Mouse (Mus musculus) neural tube, embryonic 11.5 days (tissue): Measurements from ENCODE around the gene Ficd. TPM values are rescaled to one million over a fixed set of nuclear protein-coding genes. Genes with fewer than 3 reads are reported as not detected.

Experiments used
- ATAC-seq: fragments of 200-750 bp; cut with Nextera tagmentation; 2 replicates; pipeline ENCODE4 v1.8.0; 2017; ENCODE audit warnings: moderate number of reproducible peaks, mild to moderate bottlenecking, moderate TSS enrichment, moderate library complexity; ENCODE audit not compliant: insufficient read depth, low FRiP score, low TSS enrichment
- DNase-seq: peaks from one replicate; pipeline ENCODE4 v3.0.0-alpha.2; 2015; ENCODE audit warnings: low spot score
- H3K27ac ChIP-seq: fragments of 300-500 bp; sonication (generic); 2 replicates; pipeline ENCODE4 v1.5.1; 2014; ENCODE audit warnings: low read depth, mild to moderate bottlenecking, low read length
- H3K27me3 ChIP-seq: fragments of 300-500 bp; sonication (generic); 2 replicates; pipeline ENCODE4 v1.6.1; 2014; ENCODE audit warnings: mild to moderate bottlenecking, low read length, mixed read lengths; ENCODE audit not compliant: control insufficient read depth, insufficient read depth
- H3K36me3 ChIP-seq: fragments of 300-500 bp; sonication (generic); 2 replicates; pipeline ENCODE4 v1.6.1; 2014; ENCODE audit warnings: mild to moderate bottlenecking, low read length, moderate library complexity, mixed read lengths; ENCODE audit not compliant: control insufficient read depth, insufficient read depth
- H3K4me1 ChIP-seq: fragments of 300-500 bp; sonication (generic); 2 replicates; pipeline ENCODE4 v1.6.1; 2014; ENCODE audit warnings: low read length, mixed read lengths; ENCODE audit not compliant: control insufficient read depth, insufficient read depth
- H3K4me2 ChIP-seq: fragments of 300-500 bp; sonication (generic); 2 replicates; pipeline ENCODE4 v1.6.1; 2014; ENCODE audit warnings: low read depth, mild to moderate bottlenecking, moderate library complexity
- H3K4me3 ChIP-seq: fragments of 300-500 bp; sonication (generic); 2 replicates; pipeline ENCODE4 v1.5.1; 2014; ENCODE audit warnings: low read depth, low read length
- H3K9ac ChIP-seq: fragments of 300-500 bp; sonication (generic); 2 replicates; pipeline ENCODE4 v1.6.1; 2014; ENCODE audit warnings: mild to moderate bottlenecking, low read length
- H3K9me3 ChIP-seq: fragments of 300-500 bp; sonication (generic); 2 replicates; pipeline ENCODE4 v1.6.1; 2016; ENCODE audit warnings: low read length; ENCODE audit not compliant: control insufficient read depth
- WGBS: fragments of 180-500 bp; shearing (Covaris S2); extraction: QIAGEN DNeasy Blood & Tissue Kit; methylation state at CpG from one replicate; pipeline ENCODE4 v1.1.7; 2014; 5-methylcytosine and 5-hydroxymethylcytosine counted together
- polyA plus RNA-seq: library from polyadenylated mRNA; unstranded; fragments of >200 nt; fragmentation: Nextera tagmentation; extraction: Ambion mirVana; gene quantifications from 2 replicates; pipeline ENCODE4 v1.2.1, GENCODE M21; 2014

The Ficd gene
- polyA plus RNA-seq, 1 experiment from 2014 or later, result 4.7 TPM

GRCm38 (mm10) chr5:113726618-113727017 is 9.0 kb upstream of the Ficd start:
- no peaks in the 10 kb centered on the region for H3K36me3 ChIP-seq
- ATAC-seq, result no peak
- 88% methylated on average over 6 of the region's 6 CpGs for WGBS

DNA sequence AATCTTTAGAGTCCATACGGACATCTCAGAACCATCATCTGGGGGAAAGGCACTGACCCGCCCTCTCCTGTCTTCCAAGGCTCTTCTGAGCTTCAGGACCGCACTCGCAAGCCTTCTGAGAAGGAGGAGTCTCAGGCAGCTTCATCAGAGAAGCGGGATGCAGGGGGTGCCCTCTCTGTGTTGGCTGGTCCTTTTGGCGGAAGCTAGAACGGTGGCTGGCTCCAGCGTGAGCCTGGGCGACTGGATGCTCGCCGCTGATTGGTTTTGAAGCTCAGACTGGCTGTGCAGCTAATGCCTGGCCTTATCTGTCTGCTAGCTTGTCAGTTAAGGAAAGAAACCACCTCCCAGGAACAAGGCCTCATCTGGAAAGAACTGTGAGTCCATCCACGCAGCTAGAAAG is 8.4 kb upstream of the Ficd start:
- Histone ChIP-seq H3K36me3 (no peaks in the 10 kb centered on the region), H3K9ac (no peak overlapping the region), H3K27ac (no peak overlapping the region), H3K4me2 (no peak overlapping the region), H3K9me3 (no peaks in the 10 kb centered on the region), H3K27me3 (no peaks in the 10 kb centered on the region), H3K4me1 (peaks cover 4% of the 10 kb centered on the region; the same call in 1 of the 2 replicates), H3K4me3 (no peak overlapping the region)
- ATAC-seq (no peak), DNase-seq (no peak)
- WGBS, result 75% methylated on average over 12 of the region's 12 CpGs

More at GRCm38 (mm10) chr5:113726618-113727017, 9.0 kb upstream of the Ficd start:
- DNase-seq, result no peak
- Histone ChIP-seq H3K9me3 (no peaks in the 10 kb centered on the region), H3K4me1 (peaks cover 4% of the 10 kb centered on the region; the same call in 1 of the 2 replicates), H3K4me3 (no peak overlapping the region), H3K27ac (no peak overlapping the region), H3K27me3 (no peaks in the 10 kb centered on the region), H3K9ac (no peak overlapping the region), H3K4me2 (no peak overlapping the region)

DNA sequence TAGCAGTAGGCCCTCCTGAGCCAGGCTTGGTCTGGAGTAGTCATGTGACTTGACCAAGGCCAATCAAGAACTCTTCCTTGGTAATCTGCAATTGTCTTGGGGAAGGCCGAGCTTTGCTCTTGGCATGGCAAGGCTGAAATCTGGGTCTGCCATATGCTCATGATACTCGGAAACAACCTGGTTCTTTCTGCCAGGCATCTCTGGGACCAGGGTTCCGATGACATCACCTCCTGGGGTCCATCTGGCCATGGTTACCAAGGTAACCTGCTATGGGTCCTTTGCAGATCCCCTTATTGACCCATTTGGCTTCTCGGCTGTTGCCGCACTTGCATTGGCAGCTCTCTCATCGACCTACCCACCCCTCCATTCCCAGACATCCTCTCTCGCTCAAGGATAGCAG is 7.6 kb upstream of the Ficd start:
- Histone ChIP-seq H3K27ac (no peak overlapping the region), H3K27me3 (no peaks in the 10 kb centered on the region), H3K4me1 (peaks cover 4% of the 10 kb centered on the region; the same call in 1 of the 2 replicates), H3K4me3 (no peak overlapping the region), H3K4me2 (no peak overlapping the region), H3K36me3 (no peaks in the 10 kb centered on the region), H3K9me3 (no peaks in the 10 kb centered on the region), H3K9ac (no peak overlapping the region)
- no peak for ATAC-seq
- WGBS, result 80% methylated on average over 7 of the region's 7 CpGs
- no peak for DNase-seq

DNA sequence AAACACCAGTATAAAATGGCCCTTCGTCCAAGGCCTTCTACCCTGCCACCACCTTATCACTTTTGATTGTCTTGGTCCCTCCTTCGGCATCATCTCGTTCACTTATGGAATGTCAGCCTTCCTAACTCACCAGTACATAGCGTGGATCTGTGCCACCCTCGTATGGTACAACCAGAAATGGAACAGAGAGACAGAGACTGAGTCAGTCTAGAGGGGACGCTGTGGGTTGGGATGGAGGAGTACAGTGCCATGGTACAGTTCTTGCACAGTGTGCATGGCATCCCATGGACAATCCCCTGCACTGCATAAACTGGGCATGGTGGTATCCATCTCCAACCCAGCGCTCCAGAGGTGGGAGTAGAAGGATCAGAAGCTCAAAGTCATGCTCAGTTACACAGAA is 6.9 kb upstream of the Ficd start:
- no peaks in the 10 kb centered on the region for H3K36me3 ChIP-seq
- no peak overlapping the region for H3K9ac ChIP-seq
- no peaks in the 10 kb centered on the region for H3K27me3 ChIP-seq
- no peaks in the 10 kb centered on the region for H3K9me3 ChIP-seq
- peaks cover 3% of the 10 kb centered on the region; the same call in 1 of the 2 replicates for H3K4me1 ChIP-seq
- no peak overlapping the region for H3K27ac ChIP-seq
- H3K4me2 ChIP-seq, result no peak overlapping the region
- 92% methylated on average over 7 of the region's 7 CpGs for WGBS
- no peak for ATAC-seq
- H3K4me3 ChIP-seq, result no peak overlapping the region
- DNase-seq, result no peak

DNA sequence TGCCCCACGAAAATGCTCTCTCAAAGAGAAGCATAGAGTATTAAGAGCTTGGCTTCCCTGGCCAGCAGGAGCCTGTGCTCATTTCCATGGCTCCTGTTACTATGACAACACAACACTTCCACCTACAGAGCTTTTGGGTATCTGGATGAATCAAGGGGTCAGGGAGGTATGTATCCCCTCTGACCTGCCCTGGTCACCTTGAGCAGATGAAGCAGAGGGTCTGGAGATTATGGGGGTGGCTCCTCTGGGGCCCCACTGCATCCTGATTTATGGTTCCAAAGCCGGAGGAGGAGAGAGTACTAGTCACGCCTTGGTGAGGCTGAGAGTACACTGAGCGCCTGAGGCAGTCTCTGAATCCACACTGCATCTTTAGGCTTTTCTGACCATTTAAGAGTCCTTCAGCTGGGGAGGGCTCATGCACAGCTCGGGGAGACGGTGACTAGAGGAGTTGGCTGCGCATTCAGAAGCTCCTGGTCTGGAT is 4.9 kb upstream of the Ficd start:
- H3K27me3 ChIP-seq, result no peaks in the 10 kb centered on the region
- H3K4me3 ChIP-seq, result no peak overlapping the region
- DNase-seq, result no peak
- no peak overlapping the region for H3K9ac ChIP-seq
- peaks cover 7% of the 10 kb centered on the region; the same call in 1 of the 2 replicates for H3K4me1 ChIP-seq
- ATAC-seq, result no peak
- H3K9me3 ChIP-seq, result no peaks in the 10 kb centered on the region
- H3K4me2 ChIP-seq, result no peak overlapping the region
- H3K27ac ChIP-seq, result no peak overlapping the region
- H3K36me3 ChIP-seq, result no peaks in the 10 kb centered on the region
- WGBS, result 70% methylated on average over 7 of the region's 7 CpGs

GRCm38 (mm10) chr5:113731174-113731573 is 4.4 kb upstream of the Ficd start:
- Histone ChIP-seq H3K27ac (no peak overlapping the region), H3K36me3 (no peaks in the 10 kb centered on the region), H3K9me3 (no peaks in the 10 kb centered on the region), H3K27me3 (no peaks in the 10 kb centered on the region), H3K4me1 (peaks cover 7% of the 10 kb centered on the region; the same call in 1 of the 2 replicates), H3K4me3 (no peak overlapping the region), H3K9ac (no peak overlapping the region), H3K4me2 (no peak overlapping the region)
- no peak for DNase-seq
- 91% methylated on average over 7 of the region's 7 CpGs for WGBS
- ATAC-seq, result no peak

DNA sequence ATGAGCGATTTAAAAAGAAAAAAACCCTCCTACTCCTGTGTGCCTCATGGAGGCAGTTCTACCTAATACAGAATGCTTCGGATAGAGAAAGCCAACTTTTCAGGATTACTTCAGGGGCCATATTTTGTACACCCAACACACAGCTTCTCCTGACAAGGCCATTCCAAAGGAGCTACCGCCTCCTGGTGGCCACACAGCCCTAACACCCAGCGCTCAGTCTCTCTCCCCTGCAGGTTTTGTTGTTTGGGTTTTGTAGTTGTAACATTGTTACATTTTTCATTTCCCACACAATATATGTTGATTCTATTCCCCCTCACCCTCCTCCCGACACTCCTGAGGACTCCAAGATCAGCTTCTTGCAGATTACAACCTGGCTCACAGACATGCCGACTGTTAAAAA is 3.4 kb upstream of the Ficd start:
- no peak overlapping the region for H3K4me3 ChIP-seq
- 33% methylated on average over 6 of the region's 6 CpGs for WGBS
- H3K36me3 ChIP-seq, result no peaks in the 10 kb centered on the region
- H3K27ac ChIP-seq, result no peak overlapping the region
- DNase-seq (peak; percentile 60), ATAC-seq (no peak)
- H3K4me2 ChIP-seq, result no peak overlapping the region
- no peaks in the 10 kb centered on the region for H3K27me3 ChIP-seq
- H3K9ac ChIP-seq, result no peak overlapping the region
- H3K4me1 ChIP-seq, result peaks cover 14% of the 10 kb centered on the region; the same call in 1 of the 2 replicates
- no peaks in the 10 kb centered on the region for H3K9me3 ChIP-seq

DNA sequence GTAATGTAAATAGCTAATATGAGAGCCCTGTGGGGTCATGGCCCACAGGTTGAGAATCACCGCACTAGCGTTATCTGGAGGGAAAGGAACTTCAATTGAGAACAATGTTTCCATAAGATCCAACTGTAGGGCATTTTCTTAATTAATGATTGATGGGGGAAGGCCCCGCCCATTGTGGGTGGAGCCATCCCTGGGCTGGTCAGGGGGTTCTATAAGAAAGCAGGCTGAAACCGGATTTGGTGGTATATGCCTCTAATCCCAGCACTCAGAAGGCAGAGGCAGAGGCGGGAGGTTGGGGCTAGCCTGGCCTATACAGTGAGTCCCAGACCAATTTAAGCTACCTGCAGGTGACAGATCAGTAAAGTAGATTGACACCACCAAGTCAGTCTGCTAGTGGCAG is 1.2 kb upstream of the Ficd start:
- no peaks in the 10 kb centered on the region for H3K9me3 ChIP-seq
- H3K27ac ChIP-seq, result no peak overlapping the region
- no peak overlapping the region for H3K9ac ChIP-seq
- peaks cover 6% of the 10 kb centered on the region; the same call in 1 of the 2 replicates for H3K36me3 ChIP-seq
- H3K4me2 ChIP-seq, result no peak overlapping the region
- peaks cover 14% of the 10 kb centered on the region; the same call in 1 of the 2 replicates for H3K4me1 ChIP-seq
- H3K27me3 ChIP-seq, result no peaks in the 10 kb centered on the region
- DNase-seq (no peak), ATAC-seq (no peak)
- no peak overlapping the region for H3K4me3 ChIP-seq
- 83% methylated on average over 5 of the region's 5 CpGs for WGBS

DNA sequence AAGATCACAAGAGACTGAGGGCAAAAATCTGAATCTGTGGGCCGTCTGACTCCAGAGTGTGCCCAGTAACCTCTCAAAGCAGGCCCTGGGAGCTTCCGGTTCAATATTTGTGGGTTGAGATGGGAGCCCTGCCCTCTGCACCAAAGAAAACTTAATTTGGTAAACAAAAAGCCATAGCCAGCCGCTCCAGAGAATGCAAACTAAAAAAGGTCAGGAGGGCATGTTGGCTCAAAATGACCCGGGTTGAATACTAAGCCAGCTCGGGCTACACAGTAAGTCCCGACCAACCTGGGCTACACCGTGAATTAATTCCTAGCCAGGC is 619 bp upstream of the Ficd start:
- peak overlapping the region; percentile 60 for H3K4me3 ChIP-seq
- peak overlapping the region; percentile 49 for H3K4me2 ChIP-seq
- no peaks in the 10 kb centered on the region for H3K27me3 ChIP-seq
- no peaks in the 10 kb centered on the region for H3K9me3 ChIP-seq
- DNase-seq, result no peak
- H3K36me3 ChIP-seq, result peaks cover 6% of the 10 kb centered on the region; the same call in 1 of the 2 replicates
- 38% methylated on average over 7 of the region's 7 CpGs for WGBS
- H3K9ac ChIP-seq, result peak overlapping the region; percentile 63
- H3K27ac ChIP-seq, result peak overlapping the region; percentile 81
- peak; percentile 52 for ATAC-seq
- H3K4me1 ChIP-seq, result peaks cover 14% of the 10 kb centered on the region; the same call in 1 of the 2 replicates
